Mouse (Mus musculus) embryonic facial prominence, embryonic 15.5 days (tissue): ENCODE measurements around the gene Mtf2. TPM values are rescaled to one million over a fixed set of nuclear protein-coding genes. Genes with fewer than 3 reads are reported as not detected.
A peak's percentile ranks its signal among the peaks of the same experiment; 100 is the strongest.
"Not testable (repeated sequence)": the region's sequence is repeated elsewhere in the genome, so short reads cannot be mapped to it uniquely, and the experiment has no call there.

ENCODE experiments used
- ATAC-seq: fragments of 200-750 bp; cut with Nextera tagmentation; 2 replicates; pipeline ENCODE4 v1.8.0; 2017; ENCODE audit warnings: low read depth, moderate TSS enrichment; ENCODE audit not compliant: insufficient number of reproducible peaks, low FRiP score, low TSS enrichment
- H3K27ac ChIP-seq: fragments of 300-500 bp; sonication (generic); replicated peaks from 2 replicates; pipeline ENCODE4 v1.5.1; 2015; ENCODE audit warnings: mild to moderate bottlenecking, inconsistent platforms
- H3K27me3 ChIP-seq: fragments of 300-500 bp; sonication (generic); 2 replicates; pipeline ENCODE4 v1.6.1; 2015; ENCODE audit warnings: inconsistent platforms
- H3K36me3 ChIP-seq: fragments of 300-500 bp; sonication (generic); 2 replicates; pipeline ENCODE4 v1.6.1; 2015; ENCODE audit warnings: mild to moderate bottlenecking, inconsistent platforms
- H3K4me1 ChIP-seq: fragments of 300-500 bp; sonication (generic); 2 replicates; pipeline ENCODE4 v1.6.1; 2015; ENCODE audit warnings: inconsistent platforms
- H3K4me2 ChIP-seq: fragments of 300-500 bp; sonication (generic); replicated peaks from 2 replicates; pipeline ENCODE4 v1.6.1; 2015; ENCODE audit warnings: mild to moderate bottlenecking, inconsistent platforms
- H3K4me3 ChIP-seq: fragments of 300-500 bp; sonication (generic); replicated peaks from 2 replicates; pipeline ENCODE4 v1.5.1; 2015; ENCODE audit warnings: mild to moderate bottlenecking, inconsistent platforms
- H3K9ac ChIP-seq: fragments of 300-500 bp; sonication (generic); 2 replicates; pipeline ENCODE4 v1.6.1; 2015; ENCODE audit warnings: inconsistent platforms
- H3K9me3 ChIP-seq: fragments of 300-500 bp; sonication (generic); replicated peaks from 2 replicates; pipeline ENCODE4 v1.6.1; 2016; ENCODE audit warnings: inconsistent platforms
- WGBS: fragments of 180-500 bp; shearing (Covaris S2); methylation state at CpG from one replicate; pipeline ENCODE4 v1.1.7; 2015; 5-methylcytosine and 5-hydroxymethylcytosine counted together
- polyA plus RNA-seq: library from polyadenylated mRNA; unstranded; fragments of >200 nt; fragmentation: Nextera tagmentation; extraction: Ambion mirVana; gene quantifications from 2 replicates; pipeline ENCODE4 v1.2.1, GENCODE M21; 2015

Mtf2 gene
- polyA plus RNA-seq, 1 experiment from 2014 or later, result 94.2 TPM

DNA sequence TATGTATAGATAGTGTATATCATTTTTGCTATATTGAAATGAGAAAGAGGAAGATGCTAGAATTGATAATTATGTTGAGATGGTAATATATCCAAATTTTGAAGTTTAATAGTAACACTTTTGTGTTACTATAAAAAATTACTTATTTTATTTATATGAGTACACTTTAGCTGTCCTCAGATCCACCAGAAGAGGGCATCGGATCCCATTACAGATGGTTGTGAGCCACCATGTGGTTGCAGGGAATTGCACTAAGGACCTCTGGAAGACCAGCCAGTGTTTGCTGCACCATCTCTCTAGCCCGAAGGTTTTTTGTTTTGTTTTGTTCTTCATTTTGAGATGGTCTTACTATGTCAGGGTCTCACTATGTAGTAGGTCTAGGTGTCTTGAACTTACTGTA lies 20.0 kb downstream of the Mtf2 start:
- no peak for ATAC-seq
- Histone ChIP-seq H3K27me3 (no peaks in the 10 kb centered on the region), H3K4me2 (no peak overlapping the region), H3K27ac (no peak overlapping the region), H3K36me3 (peaks cover 41% of the 10 kb centered on the region), H3K4me1 (no peaks in the 10 kb centered on the region), H3K4me3 (no peak overlapping the region), H3K9ac (no peak overlapping the region), H3K9me3 (no peaks in the 10 kb centered on the region)
- 88% methylated on average over 2 of the region's 2 CpGs for WGBS

DNA sequence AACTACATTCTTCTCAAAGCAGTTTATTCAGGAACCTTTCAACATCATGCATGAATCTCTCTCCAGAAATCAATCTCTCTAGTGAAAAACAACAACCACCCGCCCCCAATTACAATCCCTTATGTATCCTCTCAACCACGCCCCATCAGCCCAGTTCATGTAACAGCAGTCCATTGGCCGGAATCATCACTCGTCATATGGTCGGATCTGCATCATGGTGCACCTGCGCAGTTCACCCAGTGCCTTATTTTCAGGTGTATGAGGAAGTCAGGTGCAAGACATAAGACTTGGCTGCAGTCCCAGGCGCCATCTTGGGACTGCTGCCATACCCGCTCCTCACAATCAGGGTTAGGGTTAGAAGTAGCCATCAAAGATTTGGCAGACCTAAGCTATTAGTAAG lies 27.3 kb downstream of the Mtf2 start:
- H3K4me3 ChIP-seq, H3K4me2 ChIP-seq, H3K9ac ChIP-seq, H3K27me3 ChIP-seq, H3K4me1 ChIP-seq, ATAC-seq, H3K9me3 ChIP-seq, H3K27ac ChIP-seq: not testable (repeated sequence)
- H3K36me3 ChIP-seq, result peaks cover 51% of the 10 kb centered on the region
- WGBS, result 95% methylated on average over 8 of the region's 8 CpGs

DNA sequence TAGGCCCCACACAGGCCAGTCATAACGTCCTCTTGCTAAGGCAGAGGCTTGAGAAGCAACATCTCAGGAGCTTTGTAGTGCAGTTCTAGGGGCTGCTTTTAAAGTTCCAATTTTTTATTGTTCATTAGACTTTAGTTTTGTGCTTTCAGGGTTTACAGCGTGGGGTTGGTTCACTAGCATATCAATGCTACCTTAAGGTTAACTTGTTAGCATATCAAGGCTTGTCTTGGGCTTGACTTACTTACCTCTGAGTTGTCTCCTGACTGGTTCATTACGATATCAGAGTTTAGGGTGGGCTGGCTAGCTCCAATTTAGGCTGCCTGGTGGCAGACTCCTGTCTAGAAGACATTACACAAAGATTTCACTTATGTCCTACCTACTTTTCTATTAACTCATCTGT lies 32.2 kb downstream of the Mtf2 start:
- WGBS, result 90% methylated on average over 3 of the region's 3 CpGs

DNA sequence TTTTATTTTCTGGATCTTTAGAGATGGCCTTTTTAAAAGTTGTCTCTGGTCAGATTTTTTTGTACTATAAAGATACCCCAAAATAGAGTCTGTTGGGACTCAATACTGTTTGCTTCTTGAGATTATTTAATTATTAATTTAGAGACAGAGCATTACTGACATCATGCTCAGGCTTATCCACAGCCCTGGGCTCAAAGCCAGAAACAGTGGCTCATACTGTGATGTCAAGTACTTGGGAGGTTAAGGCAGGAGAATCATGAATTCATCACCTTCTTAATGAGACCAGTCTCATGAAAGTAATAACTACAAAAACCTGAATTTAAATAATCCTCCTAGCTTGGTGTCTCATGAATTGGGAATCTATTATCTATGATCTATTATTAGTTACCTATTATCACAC lies 34.7 kb downstream of the Mtf2 start:
- Histone ChIP-seq H3K9ac (no peak overlapping the region), H3K4me1 (no peaks in the 10 kb centered on the region), H3K9me3 (no peaks in the 10 kb centered on the region), H3K27ac (no peak overlapping the region), H3K27me3 (no peaks in the 10 kb centered on the region), H3K4me3 (no peak overlapping the region), H3K4me2 (no peak overlapping the region), H3K36me3 (peaks cover 40% of the 10 kb centered on the region)
- ATAC-seq, result no peak

More for the DNA sequence above, 32.2 kb downstream of the Mtf2 start:
- H3K4me1 ChIP-seq, result no peaks in the 10 kb centered on the region
- H3K9ac ChIP-seq, result no peak overlapping the region
- peaks cover 43% of the 10 kb centered on the region for H3K36me3 ChIP-seq
- no peak overlapping the region for H3K4me2 ChIP-seq
- H3K4me3 ChIP-seq, result no peak overlapping the region
- no peaks in the 10 kb centered on the region for H3K27me3 ChIP-seq
- no peak overlapping the region for H3K27ac ChIP-seq
- H3K9me3 ChIP-seq, result no peaks in the 10 kb centered on the region
- no peak for ATAC-seq

DNA sequence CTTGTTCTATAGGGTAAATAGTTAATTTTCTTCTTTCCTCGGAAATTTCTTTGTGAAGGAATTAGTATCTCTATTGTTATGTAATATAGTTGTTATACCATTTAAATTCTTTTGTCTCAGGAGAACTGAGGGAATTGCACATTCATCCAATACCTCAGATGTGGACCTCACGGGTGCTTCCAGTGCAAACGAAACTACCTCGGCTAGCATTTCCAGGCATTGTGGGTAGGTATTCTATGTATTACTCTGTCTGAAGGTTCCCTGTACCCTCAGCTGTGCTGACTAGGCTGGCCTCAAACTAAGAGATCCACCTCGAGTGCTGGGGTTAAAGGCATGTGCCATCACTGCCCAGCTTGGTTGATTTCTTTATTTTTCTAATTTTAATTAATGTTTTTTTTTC lies 38.8 kb downstream of the Mtf2 start:
- Histone ChIP-seq H3K4me3 (no peak overlapping the region), H3K4me1 (no peaks in the 10 kb centered on the region), H3K27me3 (no peaks in the 10 kb centered on the region), H3K36me3 (peaks cover 31% of the 10 kb centered on the region), H3K9ac (no peak overlapping the region), H3K27ac (no peak overlapping the region), H3K9me3 (no peaks in the 10 kb centered on the region), H3K4me2 (no peak overlapping the region)
- ATAC-seq, result no peak
- WGBS, result 82% methylated on average over 5 of the region's 5 CpGs

DNA sequence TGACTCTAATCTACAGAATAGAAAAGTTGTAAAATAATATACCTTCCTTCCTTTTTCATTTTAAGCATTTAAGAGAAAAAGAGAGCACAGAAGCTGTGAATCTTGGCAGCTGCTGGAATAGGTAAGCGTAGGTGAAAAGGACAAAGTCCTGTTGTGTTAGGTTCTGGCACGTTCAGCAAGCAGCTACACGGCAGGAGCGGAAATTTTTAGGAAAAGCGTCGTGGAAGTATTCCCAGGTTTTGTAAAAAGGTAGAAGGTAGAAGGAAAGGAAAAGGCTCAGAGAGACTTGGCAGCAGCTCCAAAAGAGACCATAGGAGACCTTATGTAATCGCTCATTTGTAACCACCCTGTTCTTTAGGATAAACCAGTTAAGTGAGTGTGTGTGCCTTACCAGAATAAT lies 43.9 kb downstream of the Mtf2 start:
- peaks cover 21% of the 10 kb centered on the region for H3K36me3 ChIP-seq
- no peaks in the 10 kb centered on the region for H3K9me3 ChIP-seq
- 88% methylated on average over 7 of the region's 7 CpGs for WGBS
- no peak overlapping the region for H3K4me3 ChIP-seq
- H3K27me3 ChIP-seq, result no peaks in the 10 kb centered on the region
- no peaks in the 10 kb centered on the region for H3K4me1 ChIP-seq
- no peak overlapping the region for H3K27ac ChIP-seq
- H3K9ac ChIP-seq, result no peak overlapping the region
- no peak overlapping the region for H3K4me2 ChIP-seq
- no peak for ATAC-seq

DNA sequence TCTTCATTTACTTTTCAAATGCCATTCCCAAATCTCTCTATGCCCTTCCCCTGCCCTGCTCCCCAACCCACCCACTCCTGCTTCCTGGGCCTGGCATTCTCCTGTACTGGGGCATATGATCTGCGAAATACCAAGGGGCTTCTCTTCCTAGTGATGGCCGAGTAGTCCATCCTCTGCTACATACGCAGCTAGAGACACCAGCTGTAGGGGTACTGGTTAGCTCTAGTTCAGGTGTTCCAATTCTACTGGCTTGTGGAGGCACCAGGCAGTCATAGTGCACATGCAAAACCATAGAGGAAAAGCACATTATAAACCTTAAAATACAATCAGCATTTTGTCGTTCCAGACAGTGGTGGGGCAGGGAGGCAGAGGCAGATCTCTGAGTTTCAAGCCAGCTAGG lies 52.2 kb downstream of the Mtf2 start:
- 89% methylated on average over 4 of the region's 4 CpGs for WGBS
- no peak overlapping the region for H3K4me2 ChIP-seq
- no peaks in the 10 kb centered on the region for H3K4me1 ChIP-seq
- no peak overlapping the region for H3K27ac ChIP-seq
- H3K27me3 ChIP-seq, result no peaks in the 10 kb centered on the region
- H3K9me3 ChIP-seq, result no peaks in the 10 kb centered on the region
- no peak overlapping the region for H3K9ac ChIP-seq
- H3K4me3 ChIP-seq, result no peak overlapping the region
- no peak for ATAC-seq
- H3K36me3 ChIP-seq, result no peaks in the 10 kb centered on the region; the same call in 1 of the 2 replicates

DNA sequence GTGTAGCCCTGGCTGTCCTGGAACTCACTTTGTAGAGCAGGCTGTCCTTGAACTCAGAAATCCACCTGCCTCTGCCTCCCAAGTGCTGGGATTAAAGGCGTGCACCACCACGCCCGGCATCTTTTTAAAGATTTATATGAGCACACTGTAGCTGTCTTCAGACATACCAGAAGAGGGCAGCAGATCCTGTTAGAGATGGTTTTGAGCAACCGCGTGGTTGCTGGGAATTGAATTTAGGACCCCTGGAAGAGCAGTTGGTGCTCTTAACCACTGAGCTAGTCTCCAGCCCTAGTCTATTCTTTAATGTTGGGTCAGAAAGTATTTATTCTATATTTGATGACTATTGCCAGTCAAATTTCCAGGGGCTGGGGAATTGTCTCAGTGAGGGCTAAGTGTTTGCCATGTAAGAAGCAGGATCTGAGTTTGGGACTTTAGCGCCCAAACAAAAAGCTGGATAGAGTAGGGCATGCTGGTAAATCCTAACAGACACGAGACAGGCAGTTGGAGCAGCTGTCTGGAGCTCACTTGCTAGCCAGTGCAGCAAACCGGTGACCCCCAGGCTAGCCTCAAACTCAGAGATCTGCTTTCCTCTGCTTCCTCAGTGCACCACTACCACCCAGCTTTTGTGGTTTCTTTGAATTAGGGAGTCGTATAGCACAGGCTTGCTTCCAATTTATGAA lies 54.9 kb downstream of the Mtf2 start:
- Histone ChIP-seq H3K9me3 (no peaks in the 10 kb centered on the region), H3K4me3 (no peak overlapping the region), H3K27ac (no peak overlapping the region), H3K36me3 (no peaks in the 10 kb centered on the region; the same call in 1 of the 2 replicates), H3K27me3 (no peaks in the 10 kb centered on the region), H3K9ac (no peak overlapping the region), H3K4me1 (no peaks in the 10 kb centered on the region), H3K4me2 (no peak overlapping the region)
- ATAC-seq, result no peak
- WGBS, result 85% methylated on average over 9 of the region's 9 CpGs

DNA sequence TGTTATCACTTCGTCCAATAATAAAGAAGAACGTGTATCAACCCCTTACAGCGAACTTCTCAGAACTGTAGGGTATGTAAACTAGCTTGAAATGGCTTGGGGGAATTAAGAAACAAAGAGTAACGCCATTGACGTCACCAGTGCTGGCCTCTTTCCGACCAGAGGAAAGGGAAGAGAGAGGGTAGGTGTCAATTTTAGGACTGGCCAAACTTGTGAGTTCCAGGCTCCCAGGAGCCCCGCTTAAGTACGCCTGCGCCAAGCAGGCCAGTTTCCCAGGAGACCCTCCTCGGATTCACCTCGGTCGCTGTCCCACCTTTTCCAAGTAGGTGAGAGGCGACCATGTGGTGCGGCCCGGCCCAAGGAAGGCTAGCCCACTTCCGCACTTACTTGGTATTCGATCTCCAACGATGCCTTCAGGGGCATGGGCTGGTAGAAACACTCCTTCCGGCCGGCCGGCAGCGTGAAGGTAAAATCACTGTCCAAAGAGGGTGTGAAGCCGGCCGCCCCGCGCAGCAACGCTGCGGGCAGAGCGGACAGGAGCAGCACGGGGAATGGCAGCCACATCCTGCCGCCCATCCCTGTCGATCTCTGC lies 66.5 kb downstream of the Mtf2 start:
- no peaks in the 10 kb centered on the region for H3K9me3 ChIP-seq
- peak overlapping the region; percentile 68 for H3K4me2 ChIP-seq
- H3K27ac ChIP-seq, result peak overlapping the region; percentile 91
- H3K4me1 ChIP-seq, result peaks cover 8% of the 10 kb centered on the region
- ATAC-seq, result no peak; the same call in 1 of the 2 replicates
- no peaks in the 10 kb centered on the region for H3K27me3 ChIP-seq
- peak overlapping the region; percentile 84 for H3K4me3 ChIP-seq
- H3K36me3 ChIP-seq, result peaks cover 3% of the 10 kb centered on the region
- H3K9ac ChIP-seq, result peak overlapping the region; percentile 85
- WGBS, result under 1% methylated on average over 32 of the region's 32 CpGs

DNA sequence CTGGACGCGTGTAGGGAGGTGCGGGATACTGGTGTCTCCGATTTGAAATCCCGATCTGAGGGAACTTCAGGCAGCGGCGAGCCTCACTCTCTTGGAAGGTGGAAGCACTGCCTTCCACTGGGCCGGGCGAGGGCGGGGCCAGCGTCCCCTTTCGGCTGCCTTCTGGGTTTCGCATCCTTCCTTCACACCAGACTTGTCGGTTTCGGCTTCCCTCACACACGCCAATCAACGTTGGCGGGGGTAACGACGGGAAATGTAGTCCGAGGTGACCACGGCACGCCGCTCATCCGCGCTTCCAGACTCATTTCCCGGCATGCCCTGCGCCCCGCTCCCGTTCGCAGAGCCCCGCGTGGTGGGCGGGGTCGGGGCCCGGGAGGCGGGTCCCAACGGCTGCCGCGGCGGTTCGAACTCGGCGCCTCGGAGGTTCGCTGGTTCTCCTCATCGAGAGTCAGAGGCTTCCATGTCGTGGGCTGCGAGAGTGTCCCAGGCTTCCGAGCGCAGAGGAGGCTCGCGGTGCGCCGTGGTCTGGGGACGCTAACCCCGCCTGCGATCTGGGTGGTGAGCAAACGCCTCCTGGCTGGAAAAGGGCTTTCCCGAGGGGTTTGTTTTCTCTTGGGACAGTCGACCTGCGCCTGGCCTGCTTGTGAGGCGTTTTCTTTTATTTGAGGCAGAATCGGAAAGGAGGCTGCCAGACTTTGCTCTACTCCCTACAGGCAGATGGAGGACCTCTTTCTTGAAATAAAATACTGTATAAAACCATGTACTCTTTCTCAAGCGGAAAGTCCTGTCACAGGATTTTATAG lies 67.2 kb downstream of the Mtf2 start, which contains the start of the genes Tmed5 and Ccdc18:
TSS of gene Tmed5 (minus strand) at position 180 of the 803 bp plus-strand sequence.
TSS of gene Ccdc18 (plus strand) at position 435 of the 803 bp plus-strand sequence.
- Histone ChIP-seq H3K9me3 (no peaks in the 10 kb centered on the region), H3K4me1 (peaks cover 8% of the 10 kb centered on the region), H3K27ac (peak within 1 kb of the TSS; percentile 91), H3K4me2 (peak within 1 kb of the TSS; percentile 68), H3K9ac (peak within 1 kb of the TSS; percentile 85), H3K27me3 (no peaks in the 10 kb centered on the region), H3K36me3 (peaks cover 3% of the 10 kb centered on the region), H3K4me3 (peak within 1 kb of the TSS; percentile 84)
- WGBS, result 2% methylated on average over 65 of the region's 65 CpGs
- ATAC-seq, result peak; percentile 99

DNA sequence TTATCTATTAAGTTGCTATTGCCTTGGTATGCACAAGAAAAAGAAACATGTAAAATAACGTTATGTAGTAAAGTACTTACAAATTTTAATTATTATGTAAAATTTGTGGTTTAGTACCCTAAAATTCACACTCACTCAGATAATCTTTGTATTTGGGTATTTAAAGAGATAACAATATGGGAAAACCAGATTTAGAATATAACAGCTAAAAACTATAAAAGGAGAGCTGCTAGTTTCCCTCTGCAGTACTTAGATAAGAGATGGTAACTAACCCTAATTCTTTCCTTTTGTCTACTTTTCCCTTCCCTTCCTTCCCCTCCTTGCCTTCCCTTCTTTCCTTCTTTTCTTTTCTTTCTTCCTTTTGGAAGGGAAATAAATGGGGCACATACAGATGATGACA lies 87.1 kb downstream of the Mtf2 start:
- Histone ChIP-seq H3K9ac (no peak overlapping the region), H3K27ac (no peak overlapping the region), H3K9me3 (no peaks in the 10 kb centered on the region), H3K4me2 (no peak overlapping the region), H3K27me3 (no peaks in the 10 kb centered on the region), H3K36me3 (0 out of 2 replicates have a peak, but pooled peaks cover 4% of the 10 kb centered on the region), H3K4me3 (no peak overlapping the region), H3K4me1 (no peaks in the 10 kb centered on the region)
- WGBS, result 89% methylated on average over 1 of the region's 1 CpGs
- ATAC-seq, result no peak
